Mouse (Mus musculus) stomach, postnatal 0 days (tissue): Measurements from ENCODE around the gene Krt28. TPM values are rescaled to one million over a fixed set of nuclear protein-coding genes. Genes with fewer than 3 reads are reported as not detected.
A peak's percentile ranks its signal among the peaks of the same experiment; 100 is the strongest.

Source experiments
- ATAC-seq: fragments of 200-750 bp; cut with Nextera tagmentation; 2 replicates; pipeline ENCODE4 v1.8.0; 2017; ENCODE audit not compliant: low FRiP score, low TSS enrichment
- DNase-seq: peaks from one replicate; pipeline ENCODE4 v3.0.0-alpha.2; 2016; ENCODE audit warnings: low spot score
- H3K27ac ChIP-seq: fragments of 300-500 bp; sonication (generic); replicated peaks from 2 replicates; pipeline ENCODE4 v1.5.1; 2014; ENCODE audit warnings: mild to moderate bottlenecking, control low read depth
- H3K27me3 ChIP-seq: fragments of 300-500 bp; sonication (generic); 2 replicates; pipeline ENCODE4 v1.6.1; 2014; ENCODE audit warnings: low read length; ENCODE audit not compliant: control insufficient read depth, insufficient read depth
- H3K36me3 ChIP-seq: fragments of 300-500 bp; sonication (generic); 2 replicates; pipeline ENCODE4 v1.6.1; 2014; ENCODE audit warnings: low read length, mixed read lengths; ENCODE audit not compliant: control insufficient read depth, insufficient read depth
- H3K4me1 ChIP-seq: fragments of 300-500 bp; sonication (generic); replicated peaks from 2 replicates; pipeline ENCODE4 v1.6.1; 2014; ENCODE audit warnings: antibody characterized with exemption; ENCODE audit not compliant: control insufficient read depth, insufficient read depth
- H3K4me2 ChIP-seq: fragments of 300-500 bp; sonication (generic); replicated peaks from 2 replicates; pipeline ENCODE4 v1.6.1; 2014; ENCODE audit warnings: low read depth, mild to moderate bottlenecking, control low read depth, moderate library complexity
- H3K4me3 ChIP-seq: fragments of 300-500 bp; sonication (generic); 2 replicates; pipeline ENCODE4 v1.5.1; 2014; ENCODE audit warnings: low read depth, low read length, control low read depth
- H3K9ac ChIP-seq: fragments of 300-500 bp; sonication (generic); 2 replicates; pipeline ENCODE4 v1.6.1; 2014; ENCODE audit warnings: mild to moderate bottlenecking, low read length, control low read depth, mixed read lengths
- H3K9me3 ChIP-seq: fragments of 300-500 bp; sonication (generic); 2 replicates; pipeline ENCODE4 v1.6.1; 2016; ENCODE audit warnings: low read length; ENCODE audit not compliant: control insufficient read depth
- CTCF ChIP-seq: IDR thresholded peaks from 2 replicates; pipeline ENCODE4 v1.5.1; 2016; ENCODE audit warnings: antibody characterized with exemption, low read depth, mild to moderate bottlenecking, moderate library complexity
- EP300 ChIP-seq: optimal IDR thresholded peaks from 2 replicates; pipeline ENCODE3; 2016; ENCODE audit warnings: antibody characterized with exemption
- WGBS: fragments of 180-500 bp; shearing (Covaris S2); extraction: QIAGEN DNeasy Blood & Tissue Kit; methylation state at CpG from one replicate; pipeline ENCODE4 v1.1.7; 2014; 5-methylcytosine and 5-hydroxymethylcytosine counted together
- polyA plus RNA-seq: library from polyadenylated mRNA; unstranded; fragments of >200 nt; fragmentation: Nextera tagmentation; extraction: Ambion mirVana; gene quantifications from 2 replicates; pipeline ENCODE4 v1.2.1, GENCODE M21; 2015

Gene Krt28
- polyA plus RNA-seq, 1 experiment from 2014 or later, result not detected

DNA sequence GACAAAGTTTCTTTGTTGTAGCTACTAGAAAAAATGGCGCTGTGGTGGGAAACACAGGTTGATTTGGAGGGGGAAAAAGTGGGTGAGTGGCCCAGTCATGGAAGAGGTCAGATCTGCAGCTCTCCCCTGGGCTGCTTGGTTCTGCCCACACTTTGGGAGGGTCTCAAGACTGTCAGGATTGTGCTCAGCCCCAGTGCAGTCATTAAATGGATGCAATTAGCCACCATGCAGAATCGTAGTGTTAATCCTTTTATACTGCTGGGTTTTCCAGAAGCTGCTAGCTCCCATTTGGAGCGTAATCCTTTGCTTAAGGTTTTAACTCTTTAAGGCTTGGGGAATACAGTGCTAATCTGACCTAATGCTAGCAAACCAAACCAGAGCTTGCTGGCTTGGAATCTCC, 21.3 kb upstream of the Krt28 start:
- H3K9ac ChIP-seq, result no peak overlapping the region
- WGBS, result 53% methylated on average over 3 of the region's 3 CpGs
- no peak for TF ChIP-seq CTCF
- TF ChIP-seq EP300, result no peak

GRCm38 (mm10) chr11:99392492-99392891, 17.8 kb upstream of the Krt28 start:
- DNase-seq (no peak), ATAC-seq (no peak)
- H3K9me3 ChIP-seq, result no peaks in the 10 kb centered on the region
- H3K4me3 ChIP-seq, result no peak overlapping the region; the same call in 1 of the 2 replicates
- no peak for TF ChIP-seq CTCF
- no peak for TF ChIP-seq EP300
- H3K27ac ChIP-seq, result no peak overlapping the region; the same call in 1 of the 2 replicates
- H3K4me2 ChIP-seq, result peak overlapping the region; percentile 15; the same call in 1 of the 2 replicates
- no peaks in the 10 kb centered on the region for H3K4me1 ChIP-seq
- no peaks in the 10 kb centered on the region for H3K27me3 ChIP-seq
- 0 out of 2 replicates have a peak overlapping the region, but pooled peaks have one; percentile 5 for H3K9ac ChIP-seq
- H3K36me3 ChIP-seq, result no peaks in the 10 kb centered on the region
- WGBS, result 56% methylated on average over 10 of the region's 10 CpGs

More for the DNA sequence above, 21.3 kb upstream of the Krt28 start:
- Histone ChIP-seq H3K9me3 (no peaks in the 10 kb centered on the region), H3K27me3 (no peaks in the 10 kb centered on the region), H3K4me1 (no peaks in the 10 kb centered on the region), H3K4me3 (no peak overlapping the region), H3K4me2 (no peak overlapping the region), H3K27ac (no peak overlapping the region), H3K36me3 (no peaks in the 10 kb centered on the region)
- ATAC-seq (no peak), DNase-seq (no peak)

DNA sequence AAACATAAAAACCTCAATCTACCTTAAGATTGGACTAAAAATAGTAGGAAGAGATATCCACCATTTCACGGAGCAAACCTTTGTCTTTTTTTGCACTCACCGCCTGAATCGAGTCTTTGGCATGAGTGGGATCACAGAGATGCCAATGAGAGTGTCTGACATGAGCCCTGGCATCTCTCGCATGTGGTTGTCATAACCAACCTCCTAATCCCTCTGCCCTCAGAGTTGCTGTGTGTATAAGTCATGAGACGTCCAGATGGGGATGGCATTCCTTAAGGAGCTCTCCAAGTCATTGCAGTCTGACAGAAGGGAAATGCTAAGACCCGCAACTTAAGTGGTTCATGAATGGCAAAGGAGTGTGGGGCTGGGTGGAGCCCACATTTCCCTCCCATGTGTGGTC, 16.7 kb upstream of the Krt28 start:
- no peak for DNase-seq
- Histone ChIP-seq H3K4me1 (no peaks in the 10 kb centered on the region), H3K9me3 (no peaks in the 10 kb centered on the region), H3K27ac (0 out of 2 replicates have a peak overlapping the region, but pooled peaks have one; percentile 18), H3K36me3 (no peaks in the 10 kb centered on the region), H3K27me3 (no peaks in the 10 kb centered on the region), H3K9ac (no peak overlapping the region), H3K4me2 (no peak overlapping the region), H3K4me3 (no peak overlapping the region)
- 66% methylated on average over 6 of the region's 6 CpGs for WGBS
- ATAC-seq, result no peak
- TF ChIP-seq EP300 (no peak), CTCF (no peak)

DNA sequence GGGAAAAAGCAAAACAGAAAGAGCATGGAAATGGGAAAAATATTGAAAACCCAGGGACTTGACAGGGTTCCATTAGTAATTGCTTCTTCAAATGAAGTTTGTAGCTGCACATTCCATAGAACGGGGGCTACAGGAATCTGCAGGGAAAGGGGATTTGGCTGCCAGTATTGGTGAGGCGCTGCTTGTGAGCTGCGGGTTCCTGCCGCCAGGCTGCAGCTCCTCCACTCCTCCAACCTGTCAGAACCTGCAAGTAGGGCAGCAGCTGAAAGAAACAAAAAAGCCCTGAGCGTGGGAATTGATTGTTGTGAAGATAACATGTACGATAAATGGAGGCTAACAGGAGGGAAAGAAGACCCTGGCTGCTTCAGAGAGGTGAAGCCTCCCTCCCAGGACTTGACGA, 16.2 kb upstream of the Krt28 start:
- Histone ChIP-seq H3K4me3 (no peak overlapping the region), H3K27me3 (no peaks in the 10 kb centered on the region), H3K4me2 (no peak overlapping the region), H3K9me3 (no peaks in the 10 kb centered on the region), H3K9ac (no peak overlapping the region), H3K4me1 (no peaks in the 10 kb centered on the region), H3K27ac (no peak overlapping the region; the same call in 1 of the 2 replicates), H3K36me3 (no peaks in the 10 kb centered on the region)
- DNase-seq (no peak), ATAC-seq (no peak)
- WGBS, result 44% methylated on average over 7 of the region's 7 CpGs
- peak; percentile 31; the same call in 1 of the 2 replicates for TF ChIP-seq CTCF
- no peak for TF ChIP-seq EP300

GRCm38 (mm10) chr11:99389264-99389663, 14.6 kb upstream of the Krt28 start, which contains the start of gene Krt10:
TSS of gene Krt10 (minus strand) at chr11:99389364.
- H3K4me3 ChIP-seq, result no peak within 1 kb of the TSS
- H3K4me2 ChIP-seq, result no peak within 1 kb of the TSS
- no peaks in the 10 kb centered on the region for H3K4me1 ChIP-seq
- ATAC-seq (no peak), DNase-seq (no peak)
- no peaks in the 10 kb centered on the region for H3K36me3 ChIP-seq
- no peaks in the 10 kb centered on the region for H3K9me3 ChIP-seq
- no peak within 1 kb of the TSS for H3K9ac ChIP-seq
- H3K27me3 ChIP-seq, result no peaks in the 10 kb centered on the region
- TF ChIP-seq CTCF (no peak), EP300 (no peak)
- 72% methylated on average over 4 of the region's 4 CpGs for WGBS
- H3K27ac ChIP-seq, result no peak within 1 kb of the TSS

DNA sequence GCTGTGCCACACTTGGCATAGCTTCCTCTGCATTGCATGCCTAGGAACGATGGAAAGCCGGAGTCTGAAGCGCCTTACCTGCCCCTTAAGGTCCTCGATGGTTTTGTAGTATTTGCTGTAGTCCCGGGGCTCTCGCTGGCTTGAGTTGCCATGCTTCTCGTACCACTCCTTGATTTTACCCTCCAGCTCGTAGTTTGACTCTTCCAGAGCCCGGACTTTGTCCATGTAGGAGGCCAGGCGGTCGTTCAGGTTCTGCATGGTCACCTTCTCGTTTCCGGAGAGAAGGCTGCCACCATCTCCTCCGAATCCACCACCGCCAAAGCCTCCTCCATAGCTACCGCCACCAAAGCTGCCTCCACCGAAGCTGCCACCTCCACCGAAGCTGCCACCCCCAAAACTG, 14.0 kb upstream of the Krt28 start:
- TF ChIP-seq EP300, result no peak
- no peak for TF ChIP-seq CTCF
- WGBS, result 91% methylated on average over 18 of the region's 18 CpGs
- Histone ChIP-seq H3K4me2 (no peak overlapping the region), H3K9ac (no peak overlapping the region), H3K4me3 (no peak overlapping the region), H3K9me3 (no peaks in the 10 kb centered on the region), H3K4me1 (no peaks in the 10 kb centered on the region), H3K27ac (no peak overlapping the region), H3K36me3 (no peaks in the 10 kb centered on the region), H3K27me3 (no peaks in the 10 kb centered on the region)
- ATAC-seq (no peak), DNase-seq (no peak)
